Mouse (Mus musculus): ENCODE measurements at regions not wholly inside any gene's neighbourhood (a gene's known extent, or its start where the extent isn't known, plus 50 kb on each side); places are given as distances from the start of the nearest gene placed in this dataset.
"Not testable (repeated sequence)": the region's sequence is repeated elsewhere in the genome, so short reads cannot be mapped to it uniquely, and the experiment has no call there.

- TF ChIP-seq TCF12 (IDR thresholded peaks at IDR 0.05; ENCODE audit: insufficient read depth, poor library complexity, severe bottlenecking) (no peak), MYOG (IDR thresholded peaks at IDR 0.05; ENCODE audit: control insufficient read depth in 1 of 3, insufficient read depth in 1 of 3, insufficient read length in 2 of 3, low read depth in 2 of 3) (no peak), POLR2A (IDR thresholded peaks at IDR 0.05; ENCODE audit: insufficient read length, low read depth) (no peak), SRF (IDR thresholded peaks at IDR 0.05; ENCODE audit: control insufficient read depth, insufficient read length, low read depth) (no peak), MAX (IDR thresholded peaks at IDR 0.05; ENCODE audit: low read depth) (no peak), REST (IDR thresholded peaks at IDR 0.05; ENCODE audit: insufficient read depth, insufficient read length) (no peak), USF1 (IDR thresholded peaks at IDR 0.05; ENCODE audit: low read depth) (no peak), POLR2AphosphoS2 (IDR thresholded peaks at IDR 0.05; ENCODE audit: insufficient read length, low read depth) (no peak)
- Histone ChIP-seq H3K79me2 (ENCODE audit: control insufficient read depth, insufficient read depth) (no peaks in the 10 kb centered on the region), H3K27me3 (ENCODE audit: control insufficient read depth, insufficient read depth, insufficient read length) (no peaks in the 10 kb centered on the region), H3K4me2 (ENCODE audit: low read depth) (no peak overlapping the region), H3K4me3 (no peak overlapping the region), H3K36me3 (ENCODE audit: control insufficient read depth, insufficient read depth) (no peaks in the 10 kb centered on the region), H3ac (ENCODE audit: control insufficient read depth, insufficient read length) (no peak overlapping the region)
These were observed 210.6 kb downstream of the Trib2 start for GRCm38 (mm10) chr12:15606095-15606494.

- H3K4me2 ChIP-seq (ENCODE audit: low read depth), result no peak overlapping the region
- H3K36me3 ChIP-seq (ENCODE audit: control insufficient read depth, insufficient read depth), result no peaks in the 10 kb centered on the region
- no peak for TF ChIP-seq USF1 (IDR thresholded peaks at IDR 0.05; ENCODE audit: low read depth)
- TF ChIP-seq REST (IDR thresholded peaks at IDR 0.05; ENCODE audit: insufficient read depth, insufficient read length), result no peak
- TF ChIP-seq POLR2A (IDR thresholded peaks at IDR 0.05; ENCODE audit: insufficient read length, low read depth), result no peak
- TF ChIP-seq MAX (IDR thresholded peaks at IDR 0.05; ENCODE audit: low read depth), result no peak
- no peaks in the 10 kb centered on the region for H3K27me3 ChIP-seq (ENCODE audit: control insufficient read depth, insufficient read depth, insufficient read length)
- no peak overlapping the region for H3ac ChIP-seq (ENCODE audit: control insufficient read depth, insufficient read length)
- no peaks in the 10 kb centered on the region for H3K79me2 ChIP-seq (ENCODE audit: control insufficient read depth, insufficient read depth)
- H3K4me3 ChIP-seq, result no peak overlapping the region
These were observed 212.1 kb downstream of the Trib2 start for GRCm38 (mm10) chr12:15604630-15605029.

- H3K4me2 ChIP-seq (ENCODE audit: low read depth), result no peak overlapping the region
- H3K4me3 ChIP-seq, result no peak overlapping the region
- H3K79me2 ChIP-seq (ENCODE audit: control insufficient read depth, insufficient read depth), result no peaks in the 10 kb centered on the region
- TF ChIP-seq E2F4 (IDR thresholded peaks at IDR 0.05; ENCODE audit: insufficient read depth) (no peak), MYOG (IDR thresholded peaks at IDR 0.05; ENCODE audit: control insufficient read depth in 1 of 3, insufficient read depth in 1 of 3, insufficient read length in 2 of 3, low read depth in 2 of 3) (no peak), TCF3 (IDR thresholded peaks at IDR 0.05; ENCODE audit: insufficient read length, low read depth) (no peak), MYOD1 (IDR thresholded peaks at IDR 0.05; ENCODE audit: control insufficient read depth in 1 of 3, insufficient read length in 2 of 3, low read depth in 2 of 3) (no peak), REST (IDR thresholded peaks at IDR 0.05; ENCODE audit: insufficient read depth, insufficient read length) (no peak), TCF12 (IDR thresholded peaks at IDR 0.05; ENCODE audit: insufficient read depth, poor library complexity, severe bottlenecking) (no peak), POLR2A (IDR thresholded peaks at IDR 0.05; ENCODE audit: insufficient read length, low read depth) (no peak), POLR2AphosphoS2 (IDR thresholded peaks at IDR 0.05; ENCODE audit: insufficient read length, low read depth) (no peak), SRF (IDR thresholded peaks at IDR 0.05; ENCODE audit: control insufficient read depth, insufficient read length, low read depth) (no peak), USF1 (IDR thresholded peaks at IDR 0.05; ENCODE audit: low read depth) (no peak), MAX (IDR thresholded peaks at IDR 0.05; ENCODE audit: low read depth) (no peak), CEBPB (IDR thresholded peaks at IDR 0.05; ENCODE audit: insufficient read depth, poor library complexity, severe bottlenecking) (no peak)
- no peaks in the 10 kb centered on the region for H3K36me3 ChIP-seq (ENCODE audit: control insufficient read depth, insufficient read depth)
- H3ac ChIP-seq (ENCODE audit: control insufficient read depth, insufficient read length), result no peak overlapping the region
- H3K27me3 ChIP-seq (ENCODE audit: control insufficient read depth, insufficient read depth, insufficient read length), result no peaks in the 10 kb centered on the region
These were observed 212.8 kb downstream of the Trib2 start for GRCm38 (mm10) chr12:15603885-15604284.

GRCm38 (mm10) chr12:15603319-15603718, 213.4 kb downstream of the Trib2 start:
- Histone ChIP-seq H3K36me3 (ENCODE audit: control insufficient read depth, insufficient read depth) (no peaks in the 10 kb centered on the region), H3K27me3 (ENCODE audit: control insufficient read depth, insufficient read depth, insufficient read length) (no peaks in the 10 kb centered on the region), H3K79me2 (ENCODE audit: control insufficient read depth, insufficient read depth) (no peaks in the 10 kb centered on the region), H3K4me2 (ENCODE audit: low read depth) (no peak overlapping the region), H3K4me3 (no peak overlapping the region), H3ac (ENCODE audit: control insufficient read depth, insufficient read length) (no peak overlapping the region)
- TF ChIP-seq POLR2A (IDR thresholded peaks at IDR 0.05; ENCODE audit: insufficient read length, low read depth) (no peak), POLR2AphosphoS2 (IDR thresholded peaks at IDR 0.05; ENCODE audit: insufficient read length, low read depth) (no peak), CEBPB (IDR thresholded peaks at IDR 0.05; ENCODE audit: insufficient read depth, poor library complexity, severe bottlenecking) (no peak), MYOG (IDR thresholded peaks at IDR 0.05; ENCODE audit: control insufficient read depth in 1 of 3, insufficient read depth in 1 of 3, insufficient read length in 2 of 3, low read depth in 2 of 3) (no peak), MAX (IDR thresholded peaks at IDR 0.05; ENCODE audit: low read depth) (no peak), MYOD1 (IDR thresholded peaks at IDR 0.05; ENCODE audit: control insufficient read depth in 1 of 3, insufficient read length in 2 of 3, low read depth in 2 of 3) (no peak), TCF12 (IDR thresholded peaks at IDR 0.05; ENCODE audit: insufficient read depth, poor library complexity, severe bottlenecking) (no peak), TCF3 (IDR thresholded peaks at IDR 0.05; ENCODE audit: insufficient read length, low read depth) (no peak)

- Histone ChIP-seq H3K36me3 (ENCODE audit: control insufficient read depth, insufficient read depth) (no peaks in the 10 kb centered on the region), H3K27me3 (ENCODE audit: control insufficient read depth, insufficient read depth, insufficient read length) (no peaks in the 10 kb centered on the region), H3ac (ENCODE audit: control insufficient read depth, insufficient read length) (no peak overlapping the region), H3K4me2 (ENCODE audit: low read depth) (no peak overlapping the region), H3K79me2 (ENCODE audit: control insufficient read depth, insufficient read depth) (no peaks in the 10 kb centered on the region), H3K4me3 (no peak overlapping the region)
- no peak for TF ChIP-seq MYOG (IDR thresholded peaks at IDR 0.05; ENCODE audit: control insufficient read depth in 1 of 3, insufficient read depth in 1 of 3, insufficient read length in 2 of 3, low read depth in 2 of 3)
- no peak for TF ChIP-seq CEBPB (IDR thresholded peaks at IDR 0.05; ENCODE audit: insufficient read depth, poor library complexity, severe bottlenecking)
- no peak for TF ChIP-seq SRF (IDR thresholded peaks at IDR 0.05; ENCODE audit: control insufficient read depth, insufficient read length, low read depth)
- TF ChIP-seq USF1 (IDR thresholded peaks at IDR 0.05; ENCODE audit: low read depth), result no peak
- no peak for TF ChIP-seq TCF12 (IDR thresholded peaks at IDR 0.05; ENCODE audit: insufficient read depth, poor library complexity, severe bottlenecking)
- no peak for TF ChIP-seq E2F4 (IDR thresholded peaks at IDR 0.05; ENCODE audit: insufficient read depth)
- TF ChIP-seq POLR2A (IDR thresholded peaks at IDR 0.05; ENCODE audit: insufficient read length, low read depth), result no peak
- no peak for TF ChIP-seq MAX (IDR thresholded peaks at IDR 0.05; ENCODE audit: low read depth)
- no peak for TF ChIP-seq TCF3 (IDR thresholded peaks at IDR 0.05; ENCODE audit: insufficient read length, low read depth)
- TF ChIP-seq POLR2AphosphoS2 (IDR thresholded peaks at IDR 0.05; ENCODE audit: insufficient read length, low read depth), result no peak
- TF ChIP-seq REST (IDR thresholded peaks at IDR 0.05; ENCODE audit: insufficient read depth, insufficient read length), result no peak
- TF ChIP-seq MYOD1 (IDR thresholded peaks at IDR 0.05; ENCODE audit: control insufficient read depth in 1 of 3, insufficient read length in 2 of 3, low read depth in 2 of 3), result no peak
These were observed 222.0 kb downstream of the Trib2 start for GRCm38 (mm10) chr12:15594704-15595103.

GRCm38 (mm10) chr12:15587864-15588263, 228.9 kb downstream of the Trib2 start:
- not testable (repeated sequence) for H3ac ChIP-seq (ENCODE audit: control insufficient read depth, insufficient read length); H3K36me3 ChIP-seq (ENCODE audit: control insufficient read depth, insufficient read depth); H3K79me2 ChIP-seq (ENCODE audit: control insufficient read depth, insufficient read depth); H3K4me2 ChIP-seq (ENCODE audit: low read depth); H3K27me3 ChIP-seq (ENCODE audit: control insufficient read depth, insufficient read depth, insufficient read length); H3K4me3 ChIP-seq
